ENCODE assay signal across 10 mouse cellular contexts in the genomic region with DNA sequence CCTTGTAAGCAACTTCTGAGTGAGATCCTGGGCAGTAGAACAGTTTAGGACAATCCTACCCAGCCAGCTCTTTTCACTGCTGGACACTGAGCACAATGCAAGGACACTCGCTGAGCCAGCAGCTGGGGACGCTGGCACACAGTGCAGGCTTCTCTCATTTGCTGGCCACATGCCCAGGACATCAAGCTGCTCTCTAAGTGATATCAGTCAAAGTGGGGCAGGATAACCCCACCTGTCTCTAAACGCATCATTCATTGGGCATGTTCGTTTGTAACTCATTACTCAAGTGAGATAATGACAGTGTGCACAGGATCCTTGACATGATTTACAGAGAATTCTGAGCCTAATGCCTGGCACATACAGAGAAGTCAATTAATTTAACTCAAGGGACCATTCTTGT.
DNase-seq lines count a peak whose midpoint lies in the region; ATAC-seq lines count a peak whose summit lies in the region.
"Had no signal": no experiment of that assay in that cellular context is flagged by ENCODE, and none has a peak within 500 bp of the region (broad histone marks: within the 10 kb centered on the region; RNA-seq: fewer than 3 reads in every experiment).

No protein-coding gene starts in this region.

- ATAC-seq in midbrain, embryonic 13.5 days = peak; percentile 80
- ATAC-seq in midbrain, embryonic 11.5 days (ENCODE audit: low FRiP score) = no peak
- ATAC-seq in midbrain, embryonic 16.5 days = peak; percentile 71; the same call in 1 of the 2 replicates
- ATAC-seq: Patski had no signal

- no peak overlapping the region for H3K4me3 ChIP-seq in midbrain, embryonic 13.5 days (replicated peaks)
- H3K4me3 ChIP-seq in midbrain, embryonic 11.5 days (ENCODE audit: low read depth, low read length) = no peak overlapping the region
- H3K4me3 ChIP-seq in midbrain, embryonic 16.5 days (ENCODE audit: low read depth, low read length) = no peak overlapping the region

- no peaks in the 10 kb centered on the region; the same call in 1 of the 2 replicates for H3K4me1 ChIP-seq in midbrain, embryonic 13.5 days (replicated peaks)
- H3K4me1 ChIP-seq in midbrain, embryonic 11.5 days (ENCODE audit: control insufficient read depth, insufficient read depth, low read length) = no peaks in the 10 kb centered on the region
- no peaks in the 10 kb centered on the region for H3K4me1 ChIP-seq in midbrain, embryonic 16.5 days (ENCODE audit: control insufficient read depth, insufficient read depth, low read length)

- H3K27ac ChIP-seq in midbrain, embryonic 13.5 days = no peak overlapping the region
- H3K27ac ChIP-seq in midbrain, embryonic 11.5 days (ENCODE audit: low read depth, low read length) = no peak overlapping the region
- H3K27ac ChIP-seq in midbrain, embryonic 16.5 days (ENCODE audit: low read length) = no peak overlapping the region
- H3K27ac ChIP-seq: liver, embryonic 14.5 days had no signal

- no peaks in the 10 kb centered on the region for H3K27me3 ChIP-seq in midbrain, embryonic 13.5 days
- H3K27me3 ChIP-seq in midbrain, embryonic 11.5 days (ENCODE audit: control insufficient read depth, insufficient read depth, low read length) = no peaks in the 10 kb centered on the region
- no peaks in the 10 kb centered on the region for H3K27me3 ChIP-seq in midbrain, embryonic 16.5 days (ENCODE audit: control insufficient read depth, insufficient read depth, low read depth, low read length)
- H3K27me3 ChIP-seq: Patski had no signal

- H3K9me3 ChIP-seq in midbrain, embryonic 13.5 days = no peaks in the 10 kb centered on the region
- no peaks in the 10 kb centered on the region for H3K9me3 ChIP-seq in midbrain, embryonic 11.5 days (ENCODE audit: control insufficient read depth, low read length)
- no peaks in the 10 kb centered on the region for H3K9me3 ChIP-seq in midbrain, embryonic 16.5 days (replicated peaks; ENCODE audit: control insufficient read depth, low read length, poor library complexity, severe bottlenecking)

- no peaks in the 10 kb centered on the region for H3K36me3 ChIP-seq in midbrain, embryonic 13.5 days
- no peaks in the 10 kb centered on the region for H3K36me3 ChIP-seq in midbrain, embryonic 11.5 days (ENCODE audit: control insufficient read depth, insufficient read depth, low read length)
- no peaks in the 10 kb centered on the region for H3K36me3 ChIP-seq in midbrain, embryonic 16.5 days (ENCODE audit: control insufficient read depth, insufficient read depth, low read length)

- no peak for DNase-seq in midbrain, embryonic 11.5 days (ENCODE audit: low spot score, missing footprints)
- DNase-seq in cerebellum, adult 18-20 months = peak; percentile 68 to 71
- peak; percentile 76 to 79 for DNase-seq in heart, adult 18-20 months
- peak; percentile 31 to 62 for DNase-seq in kidney, postnatal 36 days
- no peak for DNase-seq in thymus, postnatal 25 days
- no peak for DNase-seq in embryo, embryonic 9.5 days (ENCODE audit: extremely low spot score)

- no peak overlapping the region for H3K9ac ChIP-seq in midbrain, embryonic 13.5 days (replicated peaks)
- H3K9ac ChIP-seq in midbrain, embryonic 11.5 days (ENCODE audit: low read length) = no peak overlapping the region
- H3K9ac ChIP-seq in midbrain, embryonic 16.5 days (ENCODE audit: low read depth, low read length) = no peak overlapping the region
- H3K9ac ChIP-seq: liver, embryonic 14.5 days had no signal

- no peak overlapping the region for H3K4me2 ChIP-seq in midbrain, embryonic 13.5 days (replicated peaks)
- H3K4me2 ChIP-seq in midbrain, embryonic 11.5 days = no peak overlapping the region
- no peak overlapping the region for H3K4me2 ChIP-seq in midbrain, embryonic 16.5 days (ENCODE audit: low read length)

- WGBS in midbrain, embryonic 13.5 days = 70% methylated on average over 4 of the region's 4 CpGs
- WGBS in midbrain, embryonic 11.5 days = 82% methylated on average over 4 of the region's 4 CpGs
- 49% methylated on average over 4 of the region's 4 CpGs for WGBS in midbrain, embryonic 16.5 days

Comparison
In these comparisons a context has a peak if more than half of its experiments do, and no peak if none do; other contexts are left out.
1. DNase-seq: peak in cerebellum, adult 18-20 months (2 of 2), heart, adult 18-20 months (2 of 2) and kidney, postnatal 36 days (2 of 2); none in midbrain, embryonic 11.5 days (single experiment), thymus, postnatal 25 days (single experiment) and embryo, embryonic 9.5 days (single experiment).